Mouse (Mus musculus) ES-E14 (cell line): ENCODE measurements around the gene Zkscan7. TPM values are rescaled to one million over a fixed set of nuclear protein-coding genes. Genes with fewer than 3 reads are reported as not detected.
A peak's percentile ranks its signal among the peaks of the same experiment; 100 is the strongest.

Source experiments
- DNase-seq: peaks from one replicate; pipeline ENCODE4 v3.0.0-alpha.2; 2013; ENCODE audit warnings: low read depth, low spot score
- H3K27ac ChIP-seq: 2 replicates; pipeline ENCODE4 v1.5.1; 2012; ENCODE audit warnings: low read depth, mild to moderate bottlenecking, low read length, moderate library complexity, mixed read lengths; ENCODE audit not compliant: poor library complexity, insufficient read depth, severe bottlenecking
- H3K36me3 ChIP-seq: 2 replicates; pipeline ENCODE4 v1.6.1; 2012; ENCODE audit warnings: mild to moderate bottlenecking, low read length, moderate library complexity, mixed read lengths; ENCODE audit not compliant: control insufficient read depth, poor library complexity, insufficient read depth, severe bottlenecking
- H3K4me1 ChIP-seq, 2 experiments: fragments of 150-350 bp in 1 of 2; sonication (generic) in 1 of 2; 2 replicates each; pipeline ENCODE4 v1.6.1; 2012; ENCODE audit warnings: low read length in 2 of 2, mild to moderate bottlenecking in 1 of 2, mixed read lengths in 1 of 2; ENCODE audit not compliant: control insufficient read depth in 2 of 2, insufficient read depth in 2 of 2, poor library complexity in 1 of 2
- H3K4me3 ChIP-seq, 2 experiments: fragments of 150-350 bp in 1 of 2; sonication (generic) in 1 of 2; 2 replicates each; pipeline ENCODE4 v1.5.1; 2012; ENCODE audit warnings: low read length in 2 of 2, low read depth in 1 of 2, mild to moderate bottlenecking in 1 of 2, mixed read lengths in 1 of 2; ENCODE audit not compliant: insufficient read depth in 1 of 2, poor library complexity in 1 of 2, severe bottlenecking in 1 of 2
- H3K9ac ChIP-seq: 2 replicates; pipeline ENCODE4 v1.6.1; 2012; ENCODE audit warnings: low read depth, mild to moderate bottlenecking, low read length, mixed read lengths; ENCODE audit not compliant: poor library complexity, insufficient read depth, severe bottlenecking
- H3K9me3 ChIP-seq: fragments of 150-350 bp; sonication (generic); 2 replicates; pipeline ENCODE4 v1.6.1; 2012; ENCODE audit warnings: low read depth, mild to moderate bottlenecking, low read length; ENCODE audit not compliant: control insufficient read depth, insufficient read depth
- CHD2 ChIP-seq: IDR thresholded peaks from 2 replicates; pipeline ENCODE4 v1.6.1; 2014; ENCODE audit warnings: mild to moderate bottlenecking, low read depth, low read length, inconsistent platforms
- HCFC1 ChIP-seq: IDR thresholded peaks from 2 replicates; pipeline ENCODE4 v1.6.1; 2012; ENCODE audit warnings: low read length, inconsistent platforms, borderline replicate concordance; ENCODE audit not compliant: insufficient read depth
- MAFK ChIP-seq: IDR thresholded peaks from 2 replicates; pipeline ENCODE4 v1.6.1; 2014; ENCODE audit warnings: mild to moderate bottlenecking, low read depth, low read length, inconsistent platforms; ENCODE audit not compliant: insufficient read depth
- ZC3H11A ChIP-seq: IDR thresholded peaks from 2 replicates; pipeline ENCODE4 v1.6.1; 2012; ENCODE audit warnings: low read depth, mild to moderate bottlenecking, inconsistent platforms, low read length, borderline replicate concordance
- ZNF384 ChIP-seq: IDR thresholded peaks from 2 replicates; pipeline ENCODE4 v1.6.1; 2012; ENCODE audit warnings: low read depth, low read length, inconsistent platforms
- in situ Hi-C, 2 experiments: fragments of 600-800 bp; cut with MboI; formaldehyde crosslinking; loops; one replicate each; pipeline ENCODE4 v1.15.1; 2025; ENCODE audit warnings: low sequenced_read_pairs in 2 of 2, inconsistent platforms in 1 of 2; ENCODE audit not compliant: unreplicated experiment in 2 of 2
- total RNA-seq: library from RNA; depleted of rRNA; stranded (reverse); fragments of 300-350 nt; gene quantifications from 2 replicates; pipeline ENCODE4 v1.2.3, GENCODE M21; 2012

Zkscan7 gene
- total RNA-seq, 1 experiment: 1.4 TPM

- TF ChIP-seq MAFK (no peak), HCFC1 (no peak; the same call in 1 of the 2 replicates), ZC3H11A (no peak), CHD2 (no peak), ZNF384 (no peak)
- no peaks in the 10 kb centered on the region for H3K4me1 ChIP-seq
- DNase-seq: peak; percentile 69
- peak within 1 kb of the TSS; percentile 90 for H3K9ac ChIP-seq
- in situ Hi-C loops: no loop called here
- peak within 1 kb of the TSS; percentile 86 to 90 for H3K4me3 ChIP-seq
- H3K27ac ChIP-seq: peak within 1 kb of the TSS; percentile 15; the same call in 1 of the 2 replicates
- peaks cover 15% of the 10 kb centered on the region for H3K9me3 ChIP-seq
- H3K36me3 ChIP-seq: peaks cover 13% of the 10 kb centered on the region
These were observed 19.8 kb upstream of the Zkscan7 start, which contains the start of gene Zfp445 for GRCm38 (mm10) chr9:122865697-122866166. TSS of gene Zfp445 (minus strand) at chr9:122866006.

GRCm38 (mm10) chr9:122866192-122866591 lies 19.3 kb upstream of the Zkscan7 start:
- TF ChIP-seq MAFK: no peak
- Histone ChIP-seq H3K9ac (peak overlapping the region; percentile 25; the same call in 1 of the 2 replicates), H3K4me3 (peak overlapping the region; percentile 86 to 90), H3K27ac (no peak overlapping the region), H3K4me1 (no peaks in the 10 kb centered on the region), H3K36me3 (peaks cover 10% of the 10 kb centered on the region), H3K9me3 (peaks cover 11% of the 10 kb centered on the region)
- DNase-seq: no peak
- in situ Hi-C loops: no loop called here

GRCm38 (mm10) chr9:122872595-122872994 lies 12.9 kb upstream of the Zkscan7 start:
- no peak overlapping the region for H3K4me3 ChIP-seq
- in situ Hi-C loops: no loop called here

GRCm38 (mm10) chr9:122874653-122875052 lies 10.8 kb upstream of the Zkscan7 start:
- H3K36me3 ChIP-seq: no peaks in the 10 kb centered on the region
- DNase-seq: no peak
- H3K9ac ChIP-seq: no peak overlapping the region
- no peak overlapping the region for H3K27ac ChIP-seq
- no peaks in the 10 kb centered on the region for H3K4me1 ChIP-seq
- no peak for TF ChIP-seq CHD2
- TF ChIP-seq ZNF384: no peak
- in situ Hi-C loops: no loop called here
- H3K9me3 ChIP-seq: no peaks in the 10 kb centered on the region
- no peak overlapping the region for H3K4me3 ChIP-seq

More at GRCm38 (mm10) chr9:122872595-122872994, 12.9 kb upstream of the Zkscan7 start:
- H3K9me3 ChIP-seq: no peaks in the 10 kb centered on the region
- H3K27ac ChIP-seq: no peak overlapping the region
- no peaks in the 10 kb centered on the region for H3K36me3 ChIP-seq
- no peaks in the 10 kb centered on the region for H3K4me1 ChIP-seq
- no peak overlapping the region for H3K9ac ChIP-seq
- DNase-seq: no peak
- TF ChIP-seq CHD2 (no peak), ZNF384 (no peak), ZC3H11A (no peak), MAFK (no peak), HCFC1 (no peak)

- Histone ChIP-seq H3K4me1 (no peaks in the 10 kb centered on the region), H3K9me3 (no peaks in the 10 kb centered on the region), H3K27ac (no peak overlapping the region), H3K4me3 (no peak overlapping the region), H3K36me3 (no peaks in the 10 kb centered on the region), H3K9ac (no peak overlapping the region)
- no peak for DNase-seq
- TF ChIP-seq ZNF384 (no peak), MAFK (no peak), CHD2 (no peak), HCFC1 (no peak), ZC3H11A (no peak)
- in situ Hi-C loops: no loop called here
These were observed 10.3 kb upstream of the Zkscan7 start for GRCm38 (mm10) chr9:122875145-122875544.
